Mouse (Mus musculus) neural tube, embryonic 14.5 days (tissue): ENCODE measurements at regions not wholly inside any gene's neighbourhood (a gene's known extent, or its start where the extent isn't known, plus 50 kb on each side); places are given as distances from the start of the nearest gene placed in this dataset.

Experiments used
- ATAC-seq: fragments of 200-750 bp; cut with Nextera tagmentation; 2 replicates; pipeline ENCODE4 v1.8.0; 2017; ENCODE audit warnings: low read depth, mild to moderate bottlenecking, moderate TSS enrichment, moderate library complexity
- H3K27ac ChIP-seq: fragments of 300-500 bp; sonication (generic); 2 replicates; pipeline ENCODE4 v1.5.1; 2014; ENCODE audit warnings: low read depth, mild to moderate bottlenecking, control low read depth, low read length, moderate library complexity, mixed read lengths
- H3K27me3 ChIP-seq: fragments of 300-500 bp; sonication (generic); 2 replicates; pipeline ENCODE4 v1.6.1; 2014; ENCODE audit warnings: low read length; ENCODE audit not compliant: control insufficient read depth, insufficient read depth
- H3K36me3 ChIP-seq: fragments of 300-500 bp; sonication (generic); 2 replicates; pipeline ENCODE4 v1.6.1; 2014; ENCODE audit warnings: low read length, mixed read lengths; ENCODE audit not compliant: control insufficient read depth, insufficient read depth
- H3K4me1 ChIP-seq: fragments of 300-500 bp; sonication (generic); 2 replicates; pipeline ENCODE4 v1.6.1; 2014; ENCODE audit warnings: low read length; ENCODE audit not compliant: control insufficient read depth, insufficient read depth
- H3K4me2 ChIP-seq: fragments of 300-500 bp; sonication (generic); 2 replicates; pipeline ENCODE4 v1.6.1; 2014; ENCODE audit warnings: mild to moderate bottlenecking, low read depth, low read length, control low read depth
- H3K4me3 ChIP-seq: fragments of 300-500 bp; sonication (generic); 2 replicates; pipeline ENCODE4 v1.5.1; 2014; ENCODE audit warnings: low read depth, low read length, control low read depth, mixed read lengths
- H3K9ac ChIP-seq: fragments of 300-500 bp; sonication (generic); replicated peaks from 2 replicates; pipeline ENCODE4 v1.6.1; 2014; ENCODE audit warnings: low read depth, mild to moderate bottlenecking, control low read depth, low read length, mixed read lengths
- H3K9me3 ChIP-seq: fragments of 300-500 bp; sonication (generic); 2 replicates; pipeline ENCODE4 v1.6.1; 2016; ENCODE audit warnings: low read length; ENCODE audit not compliant: control insufficient read depth
- WGBS: fragments of 180-500 bp; shearing (Covaris S2); extraction: QIAGEN DNeasy Blood & Tissue Kit; methylation state at CpG from one replicate; pipeline ENCODE4 v1.1.7; 2014; 5-methylcytosine and 5-hydroxymethylcytosine counted together

GRCm38 (mm10) chr12:118391654-118392053 is 90.4 kb upstream of the Sp4 start:
- Histone ChIP-seq H3K4me3 (no peak overlapping the region), H3K27ac (no peak overlapping the region), H3K4me2 (no peak overlapping the region), H3K4me1 (no peaks in the 10 kb centered on the region), H3K9me3 (no peaks in the 10 kb centered on the region), H3K9ac (no peak overlapping the region), H3K36me3 (no peaks in the 10 kb centered on the region), H3K27me3 (no peaks in the 10 kb centered on the region)
- no peak for ATAC-seq

- Histone ChIP-seq H3K9ac (no peak overlapping the region), H3K9me3 (no peaks in the 10 kb centered on the region)
- WGBS = 95% methylated on average over 3 of the region's 3 CpGs
Measured at GRCm38 (mm10) chr12:118381013-118381412, 79.8 kb upstream of the Sp4 start.

GRCm38 (mm10) chr12:118377898-118378297 is 76.7 kb upstream of the Sp4 start:
- no peak for ATAC-seq
- Histone ChIP-seq H3K27ac (no peak overlapping the region), H3K9ac (no peak overlapping the region), H3K4me2 (no peak overlapping the region), H3K36me3 (no peaks in the 10 kb centered on the region), H3K4me3 (no peak overlapping the region), H3K9me3 (no peaks in the 10 kb centered on the region), H3K4me1 (no peaks in the 10 kb centered on the region), H3K27me3 (no peaks in the 10 kb centered on the region)
- WGBS = 71% methylated on average over 5 of the region's 5 CpGs

More at GRCm38 (mm10) chr12:118381013-118381412, 79.8 kb upstream of the Sp4 start:
- no peaks in the 10 kb centered on the region for H3K4me1 ChIP-seq
- H3K27me3 ChIP-seq = no peaks in the 10 kb centered on the region
- H3K4me2 ChIP-seq = no peak overlapping the region
- H3K36me3 ChIP-seq = no peaks in the 10 kb centered on the region
- H3K4me3 ChIP-seq = no peak overlapping the region
- ATAC-seq = no peak
- no peak overlapping the region for H3K27ac ChIP-seq

- Histone ChIP-seq H3K9me3 (no peaks in the 10 kb centered on the region), H3K27ac (no peak overlapping the region), H3K4me1 (no peaks in the 10 kb centered on the region), H3K4me2 (no peak overlapping the region), H3K9ac (no peak overlapping the region), H3K36me3 (no peaks in the 10 kb centered on the region), H3K27me3 (no peaks in the 10 kb centered on the region), H3K4me3 (no peak overlapping the region)
- 81% methylated on average over 14 of the region's 14 CpGs for WGBS
- ATAC-seq = no peak
Measured at GRCm38 (mm10) chr12:118376521-118377493, 75.6 kb upstream of the Sp4 start.

- Histone ChIP-seq H3K4me3 (no peak overlapping the region), H3K27me3 (no peaks in the 10 kb centered on the region), H3K27ac (no peak overlapping the region), H3K9ac (no peak overlapping the region), H3K36me3 (no peaks in the 10 kb centered on the region), H3K9me3 (no peaks in the 10 kb centered on the region), H3K4me1 (no peaks in the 10 kb centered on the region), H3K4me2 (no peak overlapping the region)
- 88% methylated on average over 6 of the region's 6 CpGs for WGBS
- no peak for ATAC-seq
Measured at GRCm38 (mm10) chr12:118373250-118373649, 72.0 kb upstream of the Sp4 start.

- Histone ChIP-seq H3K36me3 (no peaks in the 10 kb centered on the region), H3K9me3 (no peaks in the 10 kb centered on the region), H3K4me3 (no peak overlapping the region), H3K4me2 (no peak overlapping the region), H3K27ac (no peak overlapping the region), H3K9ac (no peak overlapping the region), H3K4me1 (no peaks in the 10 kb centered on the region), H3K27me3 (no peaks in the 10 kb centered on the region)
- WGBS = 86% methylated on average over 4 of the region's 4 CpGs
- no peak for ATAC-seq
Measured at GRCm38 (mm10) chr12:118371905-118372304, 70.7 kb upstream of the Sp4 start.

- H3K9me3 ChIP-seq = no peaks in the 10 kb centered on the region
- no peak overlapping the region for H3K4me2 ChIP-seq
- H3K4me3 ChIP-seq = no peak overlapping the region
- no peak overlapping the region for H3K27ac ChIP-seq
- no peak for ATAC-seq
- 67% methylated on average over 10 of the region's 10 CpGs for WGBS
- H3K36me3 ChIP-seq = no peaks in the 10 kb centered on the region
- H3K9ac ChIP-seq = no peak overlapping the region
- no peaks in the 10 kb centered on the region for H3K27me3 ChIP-seq
- no peaks in the 10 kb centered on the region for H3K4me1 ChIP-seq
Measured at GRCm38 (mm10) chr12:118367307-118368076, 66.3 kb upstream of the Sp4 start.

GRCm38 (mm10) chr12:118352866-118353265 is 51.6 kb upstream of the Sp4 start:
- Histone ChIP-seq H3K36me3 (no peaks in the 10 kb centered on the region), H3K4me2 (no peak overlapping the region), H3K9me3 (no peaks in the 10 kb centered on the region), H3K9ac (no peak overlapping the region), H3K4me1 (no peaks in the 10 kb centered on the region), H3K27me3 (no peaks in the 10 kb centered on the region), H3K4me3 (no peak overlapping the region), H3K27ac (no peak overlapping the region)
- ATAC-seq = no peak
- WGBS = 76% methylated on average over 7 of the region's 7 CpGs

GRCm38 (mm10) chr12:118351421-118351820 is 50.2 kb upstream of the Sp4 start:
- Histone ChIP-seq H3K9me3 (no peaks in the 10 kb centered on the region), H3K36me3 (no peaks in the 10 kb centered on the region), H3K27ac (no peak overlapping the region), H3K27me3 (no peaks in the 10 kb centered on the region), H3K4me1 (no peaks in the 10 kb centered on the region), H3K9ac (no peak overlapping the region), H3K4me2 (no peak overlapping the region), H3K4me3 (no peak overlapping the region)
- ATAC-seq = no peak
